Mouse (Mus musculus) embryonic facial prominence, embryonic 12.5 days (tissue): ENCODE results near the gene Gm6526. TPM values are rescaled to one million over a fixed set of nuclear protein-coding genes. Genes with fewer than 3 reads are reported as not detected.
A peak's percentile ranks its signal among the peaks of the same experiment; 100 is the strongest.
"Not testable (repeated sequence)": the region's sequence is repeated elsewhere in the genome, so short reads cannot be mapped to it uniquely, and the experiment has no call there.

Experiments
- ATAC-seq: fragments of 200-750 bp; cut with Nextera tagmentation; 2 replicates; pipeline ENCODE4 v1.8.0; 2017; ENCODE audit not compliant: insufficient number of reproducible peaks, insufficient read depth, low FRiP score, low TSS enrichment
- H3K27ac ChIP-seq: fragments of 300-500 bp; sonication (generic); 2 replicates; pipeline ENCODE4 v1.5.1; 2016; ENCODE audit warnings: mild to moderate bottlenecking
- H3K27me3 ChIP-seq: fragments of 300-500 bp; sonication (generic); 2 replicates; pipeline ENCODE4 v1.6.1; 2016; ENCODE audit warnings: mild to moderate bottlenecking, moderate library complexity
- H3K36me3 ChIP-seq: fragments of 300-500 bp; sonication (generic); 2 replicates; pipeline ENCODE4 v1.6.1; 2016; ENCODE audit warnings: mild to moderate bottlenecking
- H3K4me1 ChIP-seq: fragments of 300-500 bp; sonication (generic); 2 replicates; pipeline ENCODE4 v1.6.1; 2016
- H3K4me2 ChIP-seq: fragments of 300-500 bp; sonication (generic); replicated peaks from 2 replicates; pipeline ENCODE4 v1.6.1; 2016; ENCODE audit warnings: mild to moderate bottlenecking, moderate library complexity
- H3K4me3 ChIP-seq: fragments of 300-500 bp; sonication (generic); 2 replicates; pipeline ENCODE4 v1.5.1; 2016; ENCODE audit warnings: mild to moderate bottlenecking
- H3K9ac ChIP-seq: fragments of 300-500 bp; sonication (generic); 2 replicates; pipeline ENCODE4 v1.6.1; 2016; ENCODE audit warnings: mild to moderate bottlenecking, moderate library complexity
- H3K9me3 ChIP-seq: fragments of 300-500 bp; sonication (generic); 2 replicates; pipeline ENCODE4 v1.6.1; 2016; ENCODE audit warnings: mild to moderate bottlenecking, moderate library complexity
- WGBS: fragments of 180-500 bp; shearing (Covaris S2); methylation state at CpG from one replicate; pipeline ENCODE4 v1.1.7; 2016; 5-methylcytosine and 5-hydroxymethylcytosine counted together
- polyA plus RNA-seq: library from polyadenylated mRNA; unstranded; fragments of >200 nt; fragmentation: Nextera tagmentation; extraction: Ambion mirVana; gene quantifications from 2 replicates; pipeline ENCODE4 v1.2.1, GENCODE M21; 2016

Gm6526 gene
- polyA plus RNA-seq: not detected in 2 replicates

DNA sequence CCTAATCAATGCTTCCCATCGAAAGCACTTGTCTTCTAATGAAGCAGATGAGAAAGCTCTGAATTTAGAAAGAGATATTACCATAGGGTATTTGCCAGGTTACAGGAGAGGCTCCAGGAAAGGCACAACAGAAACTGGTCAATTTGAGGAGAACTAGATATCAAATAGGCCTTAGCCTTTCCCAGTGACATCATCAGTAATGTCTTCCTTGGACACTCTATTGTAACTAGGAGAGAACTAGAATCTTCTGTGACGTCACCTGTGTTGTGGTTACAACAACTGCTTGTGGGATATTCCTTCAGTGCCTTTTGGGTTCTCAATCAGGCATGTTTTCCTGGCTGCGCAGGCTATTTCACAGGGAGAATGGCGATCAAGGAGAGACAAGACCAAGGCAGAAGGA lies at the start of gene Gm6526:
Gm6526 (plus strand) TSS at position 301 of the 400 bp plus-strand sequence.
- H3K4me1 ChIP-seq, H3K9ac ChIP-seq, ATAC-seq, H3K9me3 ChIP-seq, H3K27me3 ChIP-seq, H3K4me2 ChIP-seq, H3K4me3 ChIP-seq, H3K36me3 ChIP-seq, H3K27ac ChIP-seq: not testable (repeated sequence)
- 78% methylated on average over 4 of the region's 4 CpGs for WGBS

DNA sequence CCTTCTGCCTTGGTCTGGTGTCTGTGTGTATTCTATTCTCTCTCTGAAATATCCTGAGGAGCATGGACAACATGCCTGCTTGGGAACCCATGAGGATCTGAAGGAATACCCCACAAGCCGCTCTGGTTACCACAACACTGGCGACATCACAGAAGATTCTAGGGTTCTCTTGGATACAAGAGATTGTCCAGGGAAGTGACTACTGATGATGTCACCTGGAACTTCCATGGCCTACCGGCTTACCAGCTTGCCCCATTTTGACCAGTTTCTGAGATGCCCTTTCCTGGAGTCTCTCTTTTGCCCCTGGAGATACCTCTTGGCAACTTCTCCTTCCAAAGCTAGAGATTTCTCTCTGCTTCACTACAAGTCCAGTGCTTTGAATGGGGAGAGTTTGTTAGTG lies 20.3 kb upstream of the Gm6526 start, which contains the start of gene Gm16506:
Gm16506 (minus strand) TSS at position 101 of the 400 bp plus-strand sequence.
- not testable (repeated sequence) for H3K4me3 ChIP-seq, H3K27ac ChIP-seq, ATAC-seq, H3K4me1 ChIP-seq, H3K9ac ChIP-seq, H3K4me2 ChIP-seq, H3K27me3 ChIP-seq, H3K9me3 ChIP-seq, H3K36me3 ChIP-seq
- WGBS: 91% methylated on average over 3 of the region's 3 CpGs

DNA sequence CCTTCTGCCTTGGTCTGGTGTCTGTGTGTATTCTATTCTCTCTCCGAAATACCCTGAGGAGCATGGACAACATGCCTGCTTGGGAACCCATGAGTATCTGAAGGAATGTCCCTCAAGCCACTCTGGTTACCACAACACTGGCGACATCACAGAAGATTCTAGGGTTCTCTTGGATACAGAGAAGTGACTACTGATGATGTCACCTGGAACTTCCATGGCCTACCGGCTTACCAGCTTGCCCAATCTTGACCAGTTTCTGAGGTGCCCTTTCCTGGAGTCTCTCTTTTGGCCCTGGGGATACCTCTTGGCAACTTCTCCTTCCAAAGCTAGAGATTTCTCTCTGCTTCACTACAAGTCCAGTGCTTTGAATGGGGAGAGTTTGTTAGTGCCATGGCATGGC lies 37.0 kb downstream of the Gm6526 start, which contains the start of gene Gm8180:
Gm8180 (minus strand) TSS at position 101 of the 400 bp plus-strand sequence.
- H3K9ac ChIP-seq, H3K4me3 ChIP-seq, H3K27me3 ChIP-seq, H3K4me2 ChIP-seq, H3K27ac ChIP-seq, H3K4me1 ChIP-seq, H3K9me3 ChIP-seq, ATAC-seq, H3K36me3 ChIP-seq: not testable (repeated sequence)
- 93% methylated on average over 3 of the region's 3 CpGs for WGBS

DNA sequence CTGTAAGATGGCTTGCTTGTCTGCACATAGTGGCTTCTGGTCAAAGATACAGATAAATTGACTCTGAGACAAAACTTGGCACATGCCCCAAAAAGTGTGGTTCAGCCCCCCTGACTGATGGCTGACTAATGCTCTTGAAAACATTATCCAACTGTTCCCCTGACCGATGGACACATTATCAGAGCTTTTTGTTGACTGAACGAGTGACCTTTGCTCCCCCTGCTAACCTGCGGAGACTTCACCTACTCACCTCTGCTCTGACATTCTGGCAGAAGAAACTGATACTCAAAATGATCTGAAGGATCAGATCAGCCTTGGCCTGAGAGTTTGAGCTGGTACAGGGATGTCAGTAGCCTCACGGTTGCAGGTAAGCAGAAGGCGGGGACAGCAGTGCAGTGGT lies 46.1 kb downstream of the Gm6526 start:
- H3K9ac ChIP-seq, H3K4me2 ChIP-seq, ATAC-seq, H3K4me3 ChIP-seq, H3K4me1 ChIP-seq, H3K27ac ChIP-seq, H3K27me3 ChIP-seq, H3K9me3 ChIP-seq, H3K36me3 ChIP-seq: not testable (repeated sequence)
- 68% methylated on average over 5 of the region's 5 CpGs for WGBS

DNA sequence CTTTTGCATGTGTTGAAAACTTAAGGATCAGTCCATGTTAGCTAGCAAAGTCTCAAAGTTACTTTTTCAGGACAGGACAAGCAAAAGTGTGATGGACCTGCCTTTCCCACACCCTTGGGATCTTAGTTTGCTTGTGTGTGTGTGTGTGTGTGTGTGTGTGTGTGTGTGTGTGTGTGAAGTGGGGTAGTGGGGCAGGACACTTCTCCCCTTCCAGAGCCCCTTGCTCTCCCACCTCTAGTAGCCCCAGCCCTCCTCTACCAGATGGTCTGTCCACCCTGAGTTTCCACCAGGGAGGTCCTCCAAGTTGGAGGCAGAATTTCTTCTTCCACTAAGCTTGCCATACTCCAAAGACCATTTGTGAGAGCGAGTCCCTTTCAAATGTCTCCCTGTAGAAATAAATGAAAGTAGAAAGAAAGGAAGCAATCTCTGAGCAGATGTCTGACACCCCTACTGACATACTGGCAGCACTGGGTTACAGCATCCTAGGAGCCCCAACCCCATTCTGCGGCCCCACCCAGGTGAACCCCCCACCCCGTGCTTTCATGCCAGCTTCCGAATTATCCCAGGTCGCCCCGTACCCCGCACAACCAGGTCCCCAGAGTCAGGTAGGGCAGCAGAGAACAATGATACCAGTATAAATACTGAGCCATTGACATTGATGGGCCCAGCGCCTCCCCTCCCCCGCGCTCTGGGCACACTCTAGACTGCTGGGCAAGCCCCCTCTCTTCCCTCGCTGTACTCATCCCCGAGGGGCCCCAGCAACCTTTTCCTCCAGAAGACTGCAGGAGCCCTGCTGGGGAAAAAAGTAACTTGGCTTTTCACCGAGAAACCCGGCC lies 48.6 kb downstream of the Gm6526 start:
- 20% methylated on average over 13 of the region's 14 CpGs for WGBS

DNA sequence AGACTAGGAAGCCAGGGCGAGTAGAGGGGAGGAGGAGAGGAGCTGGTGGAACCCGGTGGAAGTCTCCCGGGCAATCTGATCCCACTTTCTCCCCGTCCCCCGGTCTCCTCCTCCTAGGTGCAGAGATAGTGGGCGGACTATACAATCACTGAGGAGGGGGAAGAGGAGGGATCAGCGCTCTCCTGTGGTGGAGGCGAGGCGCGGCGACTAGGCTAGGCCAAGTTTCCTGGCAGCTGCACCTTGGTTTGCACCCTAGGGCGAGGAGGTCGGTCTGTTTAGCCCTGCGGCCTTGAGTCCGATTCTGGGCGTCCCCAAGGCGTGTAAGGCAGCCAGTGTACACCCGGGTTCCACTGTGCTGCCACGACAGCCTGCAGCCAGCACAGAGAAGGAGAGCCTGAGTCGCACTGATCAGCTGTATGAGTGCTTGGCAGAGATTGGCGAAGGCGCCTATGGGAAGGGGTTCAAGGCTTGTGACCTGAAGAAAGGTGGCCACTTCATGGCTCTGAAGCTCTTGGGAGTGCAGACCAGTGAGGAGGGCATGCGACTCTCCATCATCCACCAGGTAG lies 49.3 kb downstream of the Gm6526 start:
- H3K4me3 ChIP-seq: peak overlapping the region; percentile 22
- peak; percentile 87 for ATAC-seq
- not testable (repeated sequence) for H3K36me3 ChIP-seq, H3K27ac ChIP-seq, H3K9me3 ChIP-seq, H3K9ac ChIP-seq, H3K4me1 ChIP-seq, H3K27me3 ChIP-seq
- WGBS: 9% methylated on average over 22 of the region's 23 CpGs
- peak overlapping the region; percentile 51 for H3K4me2 ChIP-seq

More for the DNA sequence above, 48.6 kb downstream of the Gm6526 start:
- Histone ChIP-seq H3K4me2 (peak overlapping the region; percentile 51), H3K9ac (no peak overlapping the region), H3K27ac (no peak overlapping the region), H3K9me3 (no peaks in the 10 kb centered on the region), H3K36me3 (no peaks in the 10 kb centered on the region), H3K27me3 (no peaks in the 10 kb centered on the region), H3K4me1 (no peaks in the 10 kb centered on the region), H3K4me3 (peak overlapping the region; percentile 22)
- ATAC-seq: peak; percentile 79; the same call in 1 of the 2 replicates

DNA sequence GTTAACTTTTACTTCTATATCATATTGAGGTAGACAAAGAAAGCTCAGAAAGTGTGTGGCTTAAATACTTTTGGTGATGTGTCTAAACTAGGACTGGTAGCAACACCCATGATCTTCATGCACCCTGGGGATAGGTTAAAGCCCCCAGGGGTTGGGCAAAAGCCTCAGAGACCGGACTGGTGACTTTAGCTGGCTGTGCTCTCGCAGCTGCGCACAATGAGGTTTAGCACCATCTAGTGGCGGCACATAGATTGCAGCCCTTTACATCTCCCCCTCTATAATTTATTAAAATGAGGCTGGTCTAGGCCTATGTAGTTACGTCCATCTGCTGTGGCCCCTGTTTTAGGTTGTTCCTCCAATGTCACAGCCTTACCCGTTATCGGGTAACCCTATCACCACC lies 56.8 kb downstream of the Gm6526 start:
- not testable (repeated sequence) for H3K4me1 ChIP-seq, H3K27ac ChIP-seq

More for the DNA sequence above, 56.8 kb downstream of the Gm6526 start:
- WGBS: 17% methylated on average over 7 of the region's 7 CpGs
- ATAC-seq, H3K9me3 ChIP-seq, H3K36me3 ChIP-seq, H3K4me2 ChIP-seq, H3K27me3 ChIP-seq, H3K4me3 ChIP-seq, H3K9ac ChIP-seq: not testable (repeated sequence)

Other genes starting within 250 kb of the Gm6526 start
- not detected in 2 replicates for gene Gm5799, start 204.3 kb upstream of the Gm6526 start, polyA plus RNA-seq
- not detected in 2 replicates for gene Gm17654, start 168.7 kb upstream of the Gm6526 start, polyA plus RNA-seq
- gene Gm10375, start 139.9 kb upstream of the Gm6526 start, polyA plus RNA-seq: not detected in 2 replicates
- not detected in 2 replicates for gene Gm8165, start 70.7 kb upstream of the Gm6526 start, polyA plus RNA-seq
- gene Gm7324, start 50.0 kb upstream of the Gm6526 start, polyA plus RNA-seq: 2.0 and 2.4 TPM in 2 replicates
- not detected in 2 replicates for gene Gm16506, start 20.4 kb upstream of the Gm6526 start, polyA plus RNA-seq
- gene Gm8180, start 36.9 kb downstream of the Gm6526 start, polyA plus RNA-seq: not detected in 2 replicates
- gene Ear1, start 127.7 kb downstream of the Gm6526 start, polyA plus RNA-seq: not detected in 2 replicates
- not detected in 2 replicates for gene Ear10, start 175.7 kb downstream of the Gm6526 start, polyA plus RNA-seq
- gene Gm8113, start 177.5 kb downstream of the Gm6526 start, polyA plus RNA-seq: 9.3 and 13.9 TPM in 2 replicates
- gene Ang5, start 209.2 kb downstream of the Gm6526 start, polyA plus RNA-seq: not detected in 2 replicates